Mouse (Mus musculus) liver, adult 2 months (tissue): Measurements from ENCODE around the gene Galnt12. TPM values are rescaled to one million over a fixed set of nuclear protein-coding genes. Genes with fewer than 3 reads are reported as not detected.

Source experiments
- DNase-seq: peaks from one replicate; pipeline ENCODE4 v3.0.0-alpha.2; 2011; ENCODE audit warnings: low read depth, low spot score; ENCODE audit errors: extremely low read depth
- H3K27ac ChIP-seq: fragments of 200-500 bp; replicated peaks from 2 replicates; pipeline ENCODE4 v1.5.1; 2012; ENCODE audit warnings: low read depth, mild to moderate bottlenecking, control low read depth, inconsistent platforms, low read length; ENCODE audit not compliant: insufficient read depth
- H3K27me3 ChIP-seq: fragments of 200-500 bp; 2 replicates; pipeline ENCODE4 v1.6.1; 2012; ENCODE audit warnings: mild to moderate bottlenecking, moderate library complexity, low read length, inconsistent platforms; ENCODE audit not compliant: control insufficient read depth, insufficient read depth
- H3K36me3 ChIP-seq: fragments of 200-500 bp; 2 replicates; pipeline ENCODE4 v1.6.1; 2012; ENCODE audit warnings: low read length, inconsistent platforms; ENCODE audit not compliant: control insufficient read depth, insufficient read depth
- H3K4me1 ChIP-seq: fragments of 200-500 bp; 2 replicates; pipeline ENCODE4 v1.6.1; 2011; ENCODE audit warnings: low read length; ENCODE audit not compliant: control insufficient read depth, insufficient read depth
- H3K4me3 ChIP-seq: fragments of 200-500 bp; 2 replicates; pipeline ENCODE4 v1.5.1; 2011; ENCODE audit warnings: low read depth, mild to moderate bottlenecking, control low read depth, low read length, moderate library complexity; ENCODE audit not compliant: insufficient read depth
- H3K79me2 ChIP-seq: fragments of 200-500 bp; 2 replicates; pipeline ENCODE4 v1.6.1; 2012; ENCODE audit warnings: inconsistent platforms, mild to moderate bottlenecking, low read length, moderate library complexity; ENCODE audit not compliant: control insufficient read depth, insufficient read depth
- H3K9ac ChIP-seq: fragments of 200-500 bp; 2 replicates; pipeline ENCODE4 v1.6.1; 2012; ENCODE audit warnings: low read depth, mild to moderate bottlenecking, control low read depth, inconsistent platforms, low read length
- CTCF ChIP-seq: fragments of 200-500 bp; IDR thresholded peaks from 2 replicates; pipeline ENCODE4 v1.5.1; 2011; ENCODE audit warnings: low read depth, low read length, control low read depth
- POLR2A ChIP-seq: fragments of 200-500 bp; IDR thresholded peaks from 2 replicates; pipeline ENCODE4 v1.6.1; 2011; ENCODE audit warnings: low read length, control low read depth; ENCODE audit not compliant: insufficient read depth; ENCODE audit errors: extremely low read depth
- WGBS: fragments of 180-500 bp; shearing (Covaris S2); methylation state at CpG from one replicate; pipeline ENCODE4 v1.1.7; 2018; 5-methylcytosine and 5-hydroxymethylcytosine counted together
- polyA plus RNA-seq: library from polyadenylated mRNA; depleted of rRNA; stranded (reverse); fragments of >200 nt; gene quantifications from 2 replicates; pipeline ENCODE4 v1.2.3, GENCODE M21; 2012
- total RNA-seq: library from RNA; depleted of rRNA; stranded (reverse); fragments of >200 nt; gene quantifications from 2 replicates; pipeline ENCODE4 v1.2.3, GENCODE M21; 2014

Galnt12 gene
- total and polyA plus RNA-seq, 2 experiments = 0.18 to 0.22 TPM

DNA sequence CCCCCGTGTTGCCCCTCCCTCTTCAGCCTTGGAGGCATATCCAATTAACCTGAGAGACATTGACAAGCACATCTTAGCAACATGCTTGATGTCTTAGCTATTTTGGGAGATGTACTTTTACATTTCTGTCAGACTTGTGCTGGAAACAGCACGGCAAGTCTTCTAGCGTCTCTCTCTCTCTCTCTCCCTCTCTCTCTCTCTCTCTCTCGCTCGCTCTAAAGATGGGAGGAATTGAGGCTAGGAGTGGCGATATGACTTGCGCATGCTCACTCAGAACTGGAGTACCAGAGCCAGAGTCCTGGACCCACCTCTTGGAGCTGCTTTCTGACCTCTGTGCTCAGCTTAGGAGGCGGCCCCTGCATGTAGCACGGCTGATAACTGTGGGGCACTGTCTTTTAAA is 20.9 kb downstream of the Galnt12 start:
- Histone ChIP-seq H3K36me3 (no peaks in the 10 kb centered on the region), H3K79me2 (no peaks in the 10 kb centered on the region), H3K4me3 (no peak overlapping the region), H3K9ac (no peak overlapping the region), H3K27ac (no peak overlapping the region), H3K4me1 (no peaks in the 10 kb centered on the region), H3K27me3 (peaks cover 3% of the 10 kb centered on the region; the same call in 1 of the 2 replicates)
- TF ChIP-seq POLR2A (no peak), CTCF (no peak)
- WGBS = 71% methylated on average over 9 of the region's 9 CpGs
- DNase-seq = no peak

DNA sequence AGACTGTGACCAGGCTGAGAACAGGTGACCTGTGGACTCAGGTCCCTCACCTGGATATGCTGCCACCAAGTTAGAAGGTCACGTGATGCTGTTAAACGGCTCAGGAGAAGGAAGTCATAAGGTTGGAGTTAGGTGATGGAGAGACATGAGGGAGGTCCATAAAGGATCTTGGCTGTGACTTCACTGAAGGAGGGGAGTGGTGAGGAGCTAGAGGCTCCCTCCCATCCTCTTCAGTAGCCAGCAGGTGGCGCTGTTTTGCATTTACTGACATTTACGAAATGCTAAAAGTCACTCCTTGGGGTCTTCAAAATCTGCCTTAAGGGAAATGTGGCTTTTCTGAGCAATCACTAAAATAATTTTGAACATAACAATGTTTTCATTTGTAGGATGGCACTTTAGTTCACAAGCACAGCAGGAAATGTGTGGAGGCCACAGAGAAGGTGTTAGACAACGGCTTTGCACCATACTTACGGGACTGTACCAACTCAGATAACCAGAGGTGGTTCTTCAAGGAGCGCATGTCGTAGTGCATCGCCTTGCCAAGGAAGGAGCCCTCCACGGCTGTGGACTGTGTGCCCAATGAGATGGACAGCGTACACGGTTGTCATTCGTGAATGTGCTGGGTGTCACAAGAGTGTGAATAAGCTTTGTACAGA is 30.5 kb downstream of the Galnt12 start:
- H3K4me1 ChIP-seq = no peaks in the 10 kb centered on the region
- H3K4me3 ChIP-seq = no peak overlapping the region
- DNase-seq = peak; percentile 24
- no peak overlapping the region for H3K27ac ChIP-seq
- H3K27me3 ChIP-seq = no peaks in the 10 kb centered on the region
- 59% methylated on average over 13 of the region's 13 CpGs for WGBS
- no peaks in the 10 kb centered on the region for H3K79me2 ChIP-seq
- no peak overlapping the region for H3K9ac ChIP-seq
- no peak for TF ChIP-seq POLR2A
- peak; percentile 72 for TF ChIP-seq CTCF
- no peaks in the 10 kb centered on the region for H3K36me3 ChIP-seq

DNA sequence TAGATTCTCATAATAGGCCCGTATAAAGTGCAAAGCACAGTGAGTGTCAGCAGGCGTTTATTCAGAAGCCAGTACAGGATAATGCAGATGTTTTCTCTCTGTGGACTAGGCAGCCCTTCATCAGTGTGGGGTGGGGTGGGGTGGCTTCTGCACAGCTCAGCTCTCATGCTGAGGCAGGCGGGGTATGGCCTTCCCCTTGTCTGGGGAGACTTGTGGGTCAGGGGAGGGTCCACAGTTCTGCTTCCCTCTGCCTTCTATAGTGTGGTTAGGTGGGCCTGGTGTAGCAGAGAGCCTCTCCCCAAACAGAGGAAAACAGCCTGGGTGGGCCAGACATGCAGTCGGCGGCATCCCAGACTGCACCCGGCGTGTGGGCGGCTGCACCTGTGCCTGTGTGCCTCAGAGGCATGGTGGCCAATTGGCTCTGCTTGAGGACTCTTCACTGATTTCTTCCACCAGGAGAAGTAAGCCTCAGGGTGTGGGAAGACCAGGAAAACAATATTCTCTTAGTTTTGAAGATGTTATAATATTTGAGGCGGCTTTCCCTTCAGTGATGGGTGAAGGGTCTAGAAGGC is 32.5 kb downstream of the Galnt12 start:
- TF ChIP-seq CTCF = no peak
- TF ChIP-seq POLR2A = no peak
- H3K4me1 ChIP-seq = no peaks in the 10 kb centered on the region

DNA sequence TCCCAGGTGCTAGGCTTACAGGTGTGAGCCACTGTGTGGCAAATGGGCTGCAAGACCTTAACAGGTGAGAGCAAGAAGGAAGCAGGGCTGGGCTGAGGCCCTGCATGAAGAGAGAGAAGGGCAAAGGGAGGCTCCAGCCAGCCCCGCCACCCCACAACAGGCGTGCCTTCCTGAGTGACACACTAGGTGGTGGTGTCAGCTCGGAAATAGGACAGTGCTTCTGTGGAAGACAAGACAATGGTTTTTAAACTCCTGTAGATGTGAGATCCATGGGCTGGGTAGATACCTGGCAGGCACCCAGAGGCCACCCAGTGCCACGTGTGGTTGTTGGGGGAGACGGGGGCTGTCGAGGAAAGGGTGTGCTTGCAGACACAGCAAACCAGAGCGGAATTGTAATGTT is 36.8 kb downstream of the Galnt12 start:
- H3K4me3 ChIP-seq = no peak overlapping the region
- WGBS = 74% methylated on average over 7 of the region's 7 CpGs
- H3K9ac ChIP-seq = no peak overlapping the region
- H3K4me1 ChIP-seq = no peaks in the 10 kb centered on the region
- TF ChIP-seq CTCF (peak; percentile 36), POLR2A (no peak)
- H3K36me3 ChIP-seq = no peaks in the 10 kb centered on the region
- DNase-seq = no peak
- H3K79me2 ChIP-seq = no peaks in the 10 kb centered on the region
- H3K27me3 ChIP-seq = no peaks in the 10 kb centered on the region
- no peak overlapping the region for H3K27ac ChIP-seq

More for the DNA sequence above, 32.5 kb downstream of the Galnt12 start:
- 90% methylated on average over 9 of the region's 9 CpGs for WGBS
- no peak for DNase-seq
- Histone ChIP-seq H3K36me3 (no peaks in the 10 kb centered on the region), H3K79me2 (no peaks in the 10 kb centered on the region), H3K27ac (no peak overlapping the region), H3K4me3 (no peak overlapping the region), H3K9ac (no peak overlapping the region), H3K27me3 (no peaks in the 10 kb centered on the region)

DNA sequence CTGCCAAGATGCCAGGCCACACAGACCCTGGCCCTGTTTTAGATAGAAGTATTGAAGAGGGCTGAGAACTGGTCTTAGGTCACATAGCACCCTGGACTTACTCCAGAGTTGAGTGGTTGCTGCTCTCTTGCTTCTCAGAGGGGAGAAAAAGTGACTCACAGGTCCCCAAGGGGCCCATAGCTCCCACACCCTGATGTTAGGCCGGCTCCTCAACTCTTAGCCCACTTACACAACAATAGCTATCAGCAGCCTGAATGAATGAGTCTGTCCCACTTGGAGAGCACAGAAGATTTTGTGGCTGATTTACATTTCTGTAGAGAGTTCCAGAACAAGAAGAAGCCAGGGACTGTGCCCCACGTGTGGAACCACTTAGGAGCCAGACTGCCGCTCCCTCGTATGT is 37.9 kb downstream of the Galnt12 start:
- Histone ChIP-seq H3K79me2 (no peaks in the 10 kb centered on the region), H3K9ac (no peak overlapping the region), H3K4me1 (no peaks in the 10 kb centered on the region), H3K36me3 (no peaks in the 10 kb centered on the region), H3K27ac (no peak overlapping the region), H3K4me3 (no peak overlapping the region), H3K27me3 (no peaks in the 10 kb centered on the region)
- TF ChIP-seq POLR2A (no peak), CTCF (no peak)
- no peak for DNase-seq
- WGBS = 91% methylated on average over 4 of the region's 4 CpGs
